Mouse (Mus musculus) right cerebral cortex, adult 2 months (tissue): ENCODE results near the gene Fam69b.

Experiments used
- DNase-seq, 2 experiments: peaks; one replicate each; pipeline ENCODE4 v3.0.0; 2021 to 2022; ENCODE audit warnings: low spot score in 2 of 2

Fam69b gene

DNA sequence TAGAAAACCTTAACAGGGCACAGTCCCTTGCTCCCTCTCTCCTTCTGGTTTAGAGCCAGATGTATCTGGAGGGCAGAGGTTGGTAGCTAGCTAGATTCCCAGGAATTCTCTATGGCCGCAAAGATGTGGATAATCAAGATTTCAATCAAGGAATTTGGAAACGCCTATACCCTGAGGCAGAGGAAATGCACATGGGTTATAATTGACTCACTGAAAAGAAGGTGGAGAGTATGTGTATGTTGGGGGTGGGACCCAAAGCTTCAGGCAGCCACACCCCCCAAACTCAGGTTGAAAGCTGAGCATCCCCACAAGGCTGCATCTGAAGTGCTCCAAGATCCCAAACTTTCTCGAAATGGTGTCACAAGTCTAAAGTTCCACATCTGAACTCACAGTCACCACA is 29.8 kb upstream of the Fam69b start:
- no peak for DNase-seq

DNA sequence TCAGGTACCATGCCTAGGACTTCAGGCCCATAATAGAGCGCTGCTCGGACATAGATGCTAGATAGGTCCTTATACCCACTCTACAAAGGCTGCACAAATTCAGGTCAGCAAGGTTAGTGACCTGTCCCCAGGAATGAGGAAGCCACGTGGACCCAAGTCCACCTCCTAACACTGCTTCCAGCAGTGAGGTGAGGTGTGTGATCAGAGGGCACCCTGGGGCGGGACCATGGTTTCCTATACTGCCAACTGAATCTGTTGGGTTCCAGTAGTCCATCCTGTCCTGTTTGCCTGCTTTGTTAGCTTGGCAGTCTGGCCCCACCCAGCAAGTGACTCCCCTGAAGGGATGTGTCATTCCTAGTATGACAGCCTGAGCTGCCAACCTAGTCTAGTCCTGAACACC is 28.3 kb upstream of the Fam69b start:
- DNase-seq = no peak

- no peak for DNase-seq
Observed at GRCm38 (mm10) chr2:26600664-26601063, 27.6 kb upstream of the Fam69b start.

DNA sequence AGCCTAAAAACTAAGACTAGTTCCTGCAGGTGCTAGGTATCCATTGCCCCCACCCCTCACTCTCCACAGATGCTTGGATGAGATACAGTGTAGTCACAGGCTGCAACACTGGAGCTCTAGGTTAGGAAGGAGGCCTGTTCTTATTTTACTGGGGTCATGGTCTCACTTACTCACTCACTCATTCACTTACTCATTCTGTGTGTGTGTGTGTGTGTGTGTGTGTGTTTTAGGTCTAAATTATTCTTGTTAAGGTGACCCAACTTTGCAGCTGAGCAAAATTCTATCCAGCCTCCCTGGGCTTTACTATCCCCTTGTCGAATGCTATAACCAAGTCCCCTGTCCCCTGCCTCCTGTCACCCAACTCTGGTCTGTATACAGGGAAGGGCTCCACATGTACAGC is 26.7 kb upstream of the Fam69b start:
- no peak for DNase-seq

GRCm38 (mm10) chr2:26602631-26603030 is 25.6 kb upstream of the Fam69b start:
- no peak for DNase-seq

GRCm38 (mm10) chr2:26603159-26603558 is 25.1 kb upstream of the Fam69b start:
- DNase-seq = no peak

DNA sequence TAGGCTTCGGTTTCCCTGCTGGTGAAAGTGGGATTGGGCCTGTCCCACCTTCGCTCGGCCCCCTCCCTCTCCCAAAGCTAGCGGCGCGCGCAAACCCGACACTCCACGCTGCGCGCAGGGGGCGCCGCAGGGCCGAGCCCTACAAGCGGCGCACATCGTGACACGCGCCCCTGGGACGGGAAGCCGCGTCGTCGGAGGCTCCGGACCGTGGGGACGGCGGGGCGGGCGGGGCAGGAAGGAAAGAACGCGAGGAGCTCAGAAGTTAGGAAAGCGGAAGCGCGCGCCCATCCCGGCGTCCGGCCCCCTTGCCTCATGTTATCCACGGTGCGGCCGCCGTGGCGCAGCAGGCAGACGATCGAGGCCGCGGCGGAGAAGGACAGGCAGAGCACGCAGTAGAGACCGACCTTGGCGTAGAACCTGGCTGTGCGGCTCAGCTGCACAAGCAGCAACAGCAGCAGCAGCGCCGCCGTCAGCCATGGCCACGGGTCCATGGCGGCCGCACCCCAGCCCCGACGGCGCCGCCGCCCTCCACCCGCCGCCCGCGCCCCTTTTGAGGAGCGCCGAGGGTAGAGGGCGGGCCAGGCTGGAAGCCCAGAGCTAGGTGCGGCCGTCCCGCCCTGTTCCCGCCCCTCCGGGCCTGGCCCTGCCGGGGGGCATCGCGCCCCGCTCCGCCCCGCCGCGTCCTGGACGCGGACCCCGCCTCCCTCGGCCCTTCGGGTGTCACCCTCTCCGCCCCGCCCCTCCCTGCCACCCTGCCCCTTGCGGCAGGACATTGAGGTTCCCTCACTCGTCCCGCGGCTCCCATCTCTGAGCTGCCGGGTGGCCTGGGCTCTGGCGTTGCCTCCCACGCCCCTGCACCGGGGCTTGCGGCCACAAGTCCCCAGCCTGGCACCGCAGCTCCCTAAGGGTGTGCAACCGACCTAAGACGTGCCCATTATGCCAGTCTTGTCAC is 24.3 kb upstream of the Fam69b start, which contains the start of gene Agpat2:
Gene Agpat2 (minus strand): TSS at position 698 of the 952 bp plus-strand sequence.
- DNase-seq = peak in 1 of 2 experiments; percentile 23

- DNase-seq = no peak
Observed at GRCm38 (mm10) chr2:26605331-26605730, 22.9 kb upstream of the Fam69b start.

DNA sequence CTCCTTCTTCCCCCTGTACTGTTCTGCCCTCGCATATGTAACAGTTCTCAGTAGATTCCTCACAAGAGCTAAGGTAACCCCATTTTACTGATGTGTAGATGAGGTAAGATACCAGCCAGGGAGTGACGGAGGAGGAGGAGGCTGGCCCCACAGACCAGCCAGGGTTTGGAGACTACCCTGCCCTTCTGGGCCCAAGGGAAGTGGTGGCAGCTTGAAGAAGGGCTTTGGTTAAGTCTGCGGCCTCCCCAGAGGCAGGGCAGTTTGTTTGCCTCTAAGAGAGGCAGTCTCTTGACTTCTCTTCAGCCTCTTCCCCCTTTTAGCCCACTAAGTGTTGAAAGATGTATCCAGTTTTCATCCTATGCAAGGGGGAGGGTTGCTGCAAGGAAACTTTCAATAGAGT is 21.7 kb upstream of the Fam69b start:
- DNase-seq = no peak

GRCm38 (mm10) chr2:26607056-26607910 is 21.0 kb upstream of the Fam69b start:
- no peak for DNase-seq

DNA sequence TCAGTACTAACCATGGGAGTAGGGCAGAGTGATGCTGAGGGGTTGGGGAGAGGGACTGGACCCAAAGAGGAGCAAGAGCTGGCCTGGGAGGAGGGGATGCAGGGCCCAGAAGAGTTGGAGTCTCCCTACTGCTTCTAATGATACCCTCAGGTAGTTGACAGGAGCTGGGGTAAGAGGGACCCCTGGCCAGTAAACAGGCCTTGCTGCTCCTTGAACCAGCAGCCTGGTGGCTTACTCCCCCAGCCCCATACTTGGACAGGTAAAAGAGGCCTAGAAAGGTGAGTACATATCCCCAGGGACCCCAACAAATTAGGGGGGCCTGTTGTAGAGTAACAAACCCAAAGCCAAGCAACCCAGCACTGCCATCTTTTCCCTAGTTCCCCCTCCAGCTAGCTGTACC is 19.5 kb upstream of the Fam69b start:
- no peak for DNase-seq

GRCm38 (mm10) chr2:26609261-26609661 is 19.0 kb upstream of the Fam69b start:
- no peak for DNase-seq

DNA sequence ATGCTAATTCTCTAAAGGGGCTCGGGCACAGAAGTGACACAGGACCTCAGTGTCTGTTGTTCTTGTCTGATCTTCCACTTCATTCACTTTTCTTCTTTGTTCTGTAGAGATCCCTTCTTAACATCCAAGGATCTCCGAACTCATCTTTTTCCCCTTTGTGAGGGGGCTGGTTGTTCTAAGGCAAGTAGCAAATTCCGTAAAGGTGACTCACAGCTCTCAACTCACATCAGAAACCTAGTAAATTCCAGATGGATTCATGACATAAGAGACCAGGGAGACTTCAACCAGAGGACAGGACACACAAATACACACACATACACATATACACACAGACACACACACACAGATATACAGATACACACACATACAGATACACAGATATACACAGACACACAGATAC is 17.7 kb upstream of the Fam69b start:
- no peak for DNase-seq

DNA sequence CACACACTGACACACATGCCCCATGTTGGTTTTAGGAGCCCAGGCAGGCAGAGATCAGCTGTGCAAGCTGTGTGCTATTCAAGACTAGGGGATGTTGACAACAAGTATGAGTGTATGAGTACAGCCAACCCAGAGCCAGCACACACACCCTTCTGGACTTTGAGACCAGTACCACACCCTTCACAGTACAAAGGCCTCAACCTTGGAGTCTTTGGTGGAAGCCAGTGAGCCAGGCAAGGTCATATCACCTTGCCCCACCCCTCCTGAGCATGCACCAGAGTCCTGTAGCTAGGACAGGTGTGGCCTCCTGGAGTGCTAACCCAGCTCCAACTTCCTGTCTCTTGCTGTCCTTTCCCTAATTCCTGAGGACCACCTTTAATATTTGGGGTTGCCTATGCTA is 17.2 kb upstream of the Fam69b start:
- DNase-seq = no peak

GRCm38 (mm10) chr2:26611896-26612295 is 16.4 kb upstream of the Fam69b start:
- no peak for DNase-seq

- DNase-seq = no peak
Observed at GRCm38 (mm10) chr2:26614903-26615302, 13.4 kb upstream of the Fam69b start.

DNA sequence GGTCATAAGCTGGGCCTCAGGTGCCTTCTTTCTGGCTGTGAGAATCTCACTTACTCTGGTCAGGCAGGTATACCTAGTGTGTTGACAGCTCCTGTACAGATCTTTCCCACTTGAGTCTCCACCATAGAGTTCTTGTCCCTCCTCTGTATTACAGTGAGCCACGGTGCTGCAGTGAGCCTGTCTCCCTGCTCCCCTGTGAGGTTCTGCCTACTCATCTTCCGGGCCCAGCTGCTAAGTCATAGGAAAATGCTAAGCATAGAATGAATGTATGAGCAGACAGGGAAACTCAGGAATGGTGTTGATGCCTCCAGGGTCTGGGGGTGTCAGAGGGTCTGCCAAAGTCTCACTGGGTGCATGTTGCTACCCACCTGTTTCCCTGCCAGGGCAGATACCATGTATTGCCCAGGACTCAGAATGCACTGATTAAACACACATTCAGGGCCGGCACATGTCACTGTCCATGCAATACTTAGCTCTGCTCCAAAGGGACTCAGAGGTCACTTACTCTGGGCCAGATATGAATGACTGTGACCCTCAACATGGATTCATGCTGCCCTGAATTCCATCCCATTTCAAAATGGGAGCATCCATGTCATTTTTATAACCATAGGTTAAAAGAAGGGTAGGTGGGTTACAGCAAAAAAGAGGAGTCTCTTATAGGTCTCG is 12.7 kb upstream of the Fam69b start:
- peak; percentile 29 to 43 for DNase-seq

DNA sequence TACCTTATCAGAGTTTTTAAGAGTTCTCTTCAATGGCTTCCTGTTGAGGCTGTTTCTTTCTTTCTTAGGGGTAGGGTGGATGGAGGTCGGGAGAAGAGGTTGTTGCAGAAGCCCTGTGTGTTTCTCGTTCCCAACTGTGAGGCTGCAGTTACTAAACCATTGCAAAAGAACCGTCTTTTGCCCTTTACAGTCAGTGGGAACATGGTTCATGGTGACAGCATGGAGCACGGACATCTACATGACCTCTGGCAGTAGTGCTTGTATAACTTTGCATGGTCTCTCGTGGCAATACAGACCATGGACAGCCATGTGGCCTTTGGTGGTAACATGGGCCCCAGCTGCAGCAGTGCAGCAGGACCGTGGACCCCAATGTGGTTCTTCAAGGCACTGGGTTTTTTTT is 10.9 kb upstream of the Fam69b start:
- no peak for DNase-seq

- no peak for DNase-seq
Observed at GRCm38 (mm10) chr2:26617928-26618327, 10.3 kb upstream of the Fam69b start.

DNA sequence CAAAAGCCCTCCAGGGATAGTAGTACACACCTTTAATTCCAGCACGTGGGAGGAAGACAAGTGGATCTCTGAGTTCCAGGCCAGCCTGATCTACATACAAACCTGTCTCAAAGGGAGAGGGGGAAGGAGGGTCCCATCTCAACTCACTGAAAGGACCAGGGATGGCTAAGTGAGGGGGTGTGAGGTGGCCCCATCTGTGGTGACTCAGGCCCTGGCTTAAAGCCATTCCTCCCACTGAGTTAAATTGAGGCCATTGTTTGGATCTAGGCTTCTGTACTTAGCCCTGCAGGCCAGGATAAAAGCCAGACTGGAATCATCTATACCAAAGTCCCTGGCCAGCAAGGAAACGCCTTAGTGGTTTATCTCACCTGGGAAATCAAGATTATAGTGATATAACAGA is 7.0 kb upstream of the Fam69b start:
- peak in 1 of 2 experiments; percentile 7 for DNase-seq

DNA sequence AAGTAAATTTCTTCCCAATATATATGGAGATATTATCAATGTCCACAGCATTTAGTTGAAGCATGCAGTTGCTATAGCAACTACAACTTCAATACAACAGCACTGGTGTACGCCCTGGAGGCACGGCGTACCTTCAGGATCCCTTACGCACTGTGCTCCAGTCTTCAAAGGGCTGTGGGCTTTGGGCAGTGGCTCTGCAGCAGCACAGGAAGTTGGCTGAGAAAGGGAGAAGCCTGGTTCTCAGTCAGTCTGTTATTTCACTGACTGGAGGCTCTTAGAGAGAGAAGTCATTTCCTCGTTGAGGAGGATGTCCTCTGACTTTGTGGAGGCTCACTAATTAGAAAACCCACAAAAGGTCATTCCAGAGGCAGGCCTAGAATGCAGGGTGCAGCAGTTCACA is 5.3 kb upstream of the Fam69b start:
- DNase-seq = no peak

DNA sequence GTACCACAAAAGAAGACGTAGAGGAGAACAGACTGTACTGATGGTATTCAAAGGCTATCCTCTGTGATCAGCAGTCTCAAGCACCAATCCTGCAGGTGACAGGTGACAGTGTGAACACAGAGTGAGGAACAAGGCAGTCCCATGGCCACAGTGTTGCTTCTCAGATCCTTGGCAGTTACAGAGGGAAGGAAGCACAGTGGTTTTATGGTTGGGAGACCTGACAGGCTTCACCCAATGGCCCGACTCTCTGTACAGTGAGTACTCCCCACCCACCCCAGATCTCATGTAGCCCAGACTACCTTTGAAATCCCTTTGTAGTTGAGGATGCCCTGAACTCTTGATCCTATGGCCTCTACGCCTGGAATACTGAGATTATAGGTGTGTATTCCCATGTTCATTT is 2.8 kb upstream of the Fam69b start:
- no peak for DNase-seq
